Mouse (Mus musculus): ENCODE measurements around the gene Gpr83. TPM values are rescaled to one million over a fixed set of nuclear protein-coding genes. Genes with fewer than 3 reads are reported as not detected.

The Gpr83 gene
- total and polyA plus RNA-seq, 2 experiments from 2014 or later: not detected

GRCm38 (mm10) chr9:14902416-14902815 lies 42.4 kb downstream of the Gpr83 start:
- H3K36me3 ChIP-seq (replicated peaks; ENCODE audit: control insufficient read depth, insufficient read depth, low read length): no peaks in the 10 kb centered on the region
- WGBS: 84% methylated on average over 2 of the region's 2 CpGs
- no peak overlapping the region for H3K4me2 ChIP-seq (ENCODE audit: low read depth, low read length)
- H3K4me1 ChIP-seq (ENCODE audit: control insufficient read depth, insufficient read depth): peaks cover 12% of the 10 kb centered on the region; the same call in 1 of the 2 replicates
- DNase-seq (ENCODE audit: low spot score): no peak
- 0 out of 2 replicates have a peak, but pooled peaks cover 4% of the 10 kb centered on the region for H3K27me3 ChIP-seq (ENCODE audit: control insufficient read depth, insufficient read depth, low read length)
- no peaks in the 10 kb centered on the region for H3K9me3 ChIP-seq (replicated peaks; ENCODE audit: control insufficient read depth, low read length)
- H3K9ac ChIP-seq (replicated peaks; ENCODE audit: low read depth, low read length): no peak overlapping the region
- no peak for ATAC-seq (ENCODE audit: insufficient read depth, low read depth)
- H3K27ac ChIP-seq (ENCODE audit: low read depth): no peak overlapping the region
- TF ChIP-seq CTCF (IDR thresholded peaks at IDR 0.05; ENCODE audit: low read depth) (no peak), EP300 (IDR thresholded peaks at IDR 0.05; ENCODE audit: low read depth) (no peak)
- H3K4me3 ChIP-seq (ENCODE audit: low read depth, low read length): no peak overlapping the region

GRCm38 (mm10) chr9:14903006-14903405 lies 43.0 kb downstream of the Gpr83 start:
- ATAC-seq (ENCODE audit: insufficient read depth, low read depth) (no peak), DNase-seq (ENCODE audit: low spot score) (no peak)
- 85% methylated on average over 3 of the region's 3 CpGs for WGBS
- no peak overlapping the region for H3K4me3 ChIP-seq (ENCODE audit: low read depth, low read length)
- H3K27me3 ChIP-seq (ENCODE audit: control insufficient read depth, insufficient read depth, low read length): 0 out of 2 replicates have a peak, but pooled peaks cover 4% of the 10 kb centered on the region
- no peaks in the 10 kb centered on the region for H3K9me3 ChIP-seq (replicated peaks; ENCODE audit: control insufficient read depth, low read length)
- no peak overlapping the region for H3K4me2 ChIP-seq (ENCODE audit: low read depth, low read length)
- H3K27ac ChIP-seq (ENCODE audit: low read depth): no peak overlapping the region
- H3K4me1 ChIP-seq (ENCODE audit: control insufficient read depth, insufficient read depth): peaks cover 12% of the 10 kb centered on the region
- no peak overlapping the region for H3K9ac ChIP-seq (replicated peaks; ENCODE audit: low read depth, low read length)
- H3K36me3 ChIP-seq (replicated peaks; ENCODE audit: control insufficient read depth, insufficient read depth, low read length): no peaks in the 10 kb centered on the region
- no peak for TF ChIP-seq EP300 (IDR thresholded peaks at IDR 0.05; ENCODE audit: low read depth)
- no peak for TF ChIP-seq CTCF (IDR thresholded peaks at IDR 0.05; ENCODE audit: low read depth)

- Histone ChIP-seq H3K4me2 (ENCODE audit: low read depth, low read length) (no peak within 1 kb of the TSS), H3K4me1 (ENCODE audit: control insufficient read depth, insufficient read depth) (peaks cover 12% of the 10 kb centered on the region), H3K4me3 (ENCODE audit: low read depth, low read length) (no peak within 1 kb of the TSS), H3K27me3 (ENCODE audit: control insufficient read depth, insufficient read depth, low read length) (0 out of 2 replicates have a peak, but pooled peaks cover 4% of the 10 kb centered on the region), H3K27ac (ENCODE audit: low read depth) (peak within 1 kb of the TSS; percentile 11; the same call in 1 of the 2 replicates), H3K9me3 (replicated peaks; ENCODE audit: control insufficient read depth, low read length) (no peaks in the 10 kb centered on the region), H3K9ac (replicated peaks; ENCODE audit: low read depth, low read length) (no peak within 1 kb of the TSS), H3K36me3 (replicated peaks; ENCODE audit: control insufficient read depth, insufficient read depth, low read length) (no peaks in the 10 kb centered on the region)
- ATAC-seq (ENCODE audit: insufficient read depth, low read depth) (no peak), DNase-seq (ENCODE audit: low spot score) (no peak)
- no peak for TF ChIP-seq EP300 (IDR thresholded peaks at IDR 0.05; ENCODE audit: low read depth)
- TF ChIP-seq CTCF (IDR thresholded peaks at IDR 0.05; ENCODE audit: low read depth): no peak
- WGBS: 37% methylated on average over 11 of the region's 11 CpGs
Measured at GRCm38 (mm10) chr9:14903581-14904378, 43.8 kb downstream of the Gpr83 start, which contains the start of gene Izumo1r. Gene Izumo1r (minus strand): TSS chr9:14903949.

- Histone ChIP-seq H3K4me3 (ENCODE audit: low read depth, low read length) (no peak overlapping the region), H3K36me3 (replicated peaks; ENCODE audit: control insufficient read depth, insufficient read depth, low read length) (no peaks in the 10 kb centered on the region), H3K4me2 (ENCODE audit: low read depth, low read length) (no peak overlapping the region), H3K27me3 (ENCODE audit: control insufficient read depth, insufficient read depth, low read length) (0 out of 2 replicates have a peak, but pooled peaks cover 4% of the 10 kb centered on the region), H3K9me3 (replicated peaks; ENCODE audit: control insufficient read depth, low read length) (no peaks in the 10 kb centered on the region), H3K27ac (ENCODE audit: low read depth) (no peak overlapping the region), H3K9ac (replicated peaks; ENCODE audit: low read depth, low read length) (no peak overlapping the region), H3K4me1 (ENCODE audit: control insufficient read depth, insufficient read depth) (peaks cover 12% of the 10 kb centered on the region)
- DNase-seq (ENCODE audit: low spot score): no peak
- no peak for ATAC-seq (ENCODE audit: insufficient read depth, low read depth)
- no peak for TF ChIP-seq EP300 (IDR thresholded peaks at IDR 0.05; ENCODE audit: low read depth)
- no peak for TF ChIP-seq CTCF (IDR thresholded peaks at IDR 0.05; ENCODE audit: low read depth)
- WGBS: 15% methylated on average over 9 of the region's 9 CpGs
Measured at GRCm38 (mm10) chr9:14904741-14905475, 44.9 kb downstream of the Gpr83 start.

- DNase-seq (ENCODE audit: low spot score) (no peak), ATAC-seq (ENCODE audit: insufficient read depth, low read depth) (no peak)
- WGBS: 55% methylated on average over 3 of the region's 3 CpGs
- no peak overlapping the region for H3K27ac ChIP-seq (ENCODE audit: low read depth)
- H3K27me3 ChIP-seq (ENCODE audit: control insufficient read depth, insufficient read depth, low read length): 0 out of 2 replicates have a peak, but pooled peaks cover 4% of the 10 kb centered on the region
- H3K4me2 ChIP-seq (ENCODE audit: low read depth, low read length): no peak overlapping the region
- H3K4me3 ChIP-seq (ENCODE audit: low read depth, low read length): no peak overlapping the region
- TF ChIP-seq EP300 (IDR thresholded peaks at IDR 0.05; ENCODE audit: low read depth) (no peak), CTCF (IDR thresholded peaks at IDR 0.05; ENCODE audit: low read depth) (no peak)
- H3K9ac ChIP-seq (replicated peaks; ENCODE audit: low read depth, low read length): no peak overlapping the region
- no peaks in the 10 kb centered on the region for H3K9me3 ChIP-seq (replicated peaks; ENCODE audit: control insufficient read depth, low read length)
- H3K36me3 ChIP-seq (replicated peaks; ENCODE audit: control insufficient read depth, insufficient read depth, low read length): no peaks in the 10 kb centered on the region
- peaks cover 12% of the 10 kb centered on the region for H3K4me1 ChIP-seq (ENCODE audit: control insufficient read depth, insufficient read depth)
Measured at GRCm38 (mm10) chr9:14905956-14906355, 45.9 kb downstream of the Gpr83 start.

Data from heart, postnatal 0 days (tissue).